Mouse (Mus musculus) liver, embryonic 14.5 days (tissue): ENCODE results near the gene Kcnip3. TPM values are rescaled to one million over a fixed set of nuclear protein-coding genes. Genes with fewer than 3 reads are reported as not detected.

ENCODE experiments used
- ATAC-seq: fragments of 200-750 bp; cut with Nextera tagmentation; 2 replicates; pipeline ENCODE4 v1.8.0; 2017; ENCODE audit warnings: moderate number of reproducible peaks, mild to moderate bottlenecking, moderate library complexity; ENCODE audit not compliant: insufficient read depth
- DNase-seq, 3 experiments: peaks; one replicate each; pipeline ENCODE4 v3.0.0-alpha.2; 2012 to 2013; ENCODE audit warnings: low read depth in 3 of 3, low spot score in 3 of 3
- H3K27ac ChIP-seq: fragments of 300-500 bp; sonication (generic); 2 replicates; pipeline ENCODE4 v1.5.1; 2014; ENCODE audit warnings: moderate library complexity, mild to moderate bottlenecking, control low read depth, inconsistent platforms
- H3K27me3 ChIP-seq: fragments of 300-500 bp; sonication (generic); 2 replicates; pipeline ENCODE4 v1.6.1; 2014; ENCODE audit warnings: mild to moderate bottlenecking, low read length, moderate library complexity; ENCODE audit not compliant: control insufficient read depth, insufficient read depth
- H3K36me3 ChIP-seq: fragments of 300-500 bp; sonication (generic); replicated peaks from 2 replicates; pipeline ENCODE4 v1.6.1; 2014; ENCODE audit warnings: low read depth; ENCODE audit not compliant: control insufficient read depth, insufficient read depth
- H3K4me1 ChIP-seq, 2 experiments: fragments of 200-500 bp in 1 of 2; fragments of 300-500 bp in 1 of 2; sonication (generic) in 1 of 2; replicated peaks; 2 replicates each; pipeline ENCODE4 v1.6.1; 2012 to 2014; ENCODE audit warnings: antibody characterized with exemption in 1 of 2, inconsistent platforms in 1 of 2, low read length in 1 of 2; ENCODE audit not compliant: control insufficient read depth in 2 of 2, insufficient read depth in 2 of 2
- H3K4me2 ChIP-seq: fragments of 300-500 bp; sonication (generic); 2 replicates; pipeline ENCODE4 v1.6.1; 2014; ENCODE audit warnings: low read depth, mild to moderate bottlenecking, control low read depth, moderate library complexity
- H3K4me3 ChIP-seq, 2 experiments: fragments of 200-500 bp in 1 of 2; fragments of 300-500 bp in 1 of 2; sonication (generic) in 1 of 2; 2 replicates each; pipeline ENCODE4 v1.5.1; 2012 to 2014; ENCODE audit warnings: low read depth in 2 of 2, low read length in 2 of 2, mild to moderate bottlenecking in 2 of 2, control low read depth in 1 of 2, inconsistent platforms in 1 of 2, moderate library complexity in 1 of 2; ENCODE audit not compliant: insufficient read depth in 1 of 2
- H3K9ac ChIP-seq: fragments of 300-500 bp; sonication (generic); replicated peaks from 2 replicates; pipeline ENCODE4 v1.6.1; 2014; ENCODE audit warnings: mild to moderate bottlenecking, control low read depth, moderate library complexity
- H3K9me3 ChIP-seq: fragments of 300-500 bp; sonication (generic); 2 replicates; pipeline ENCODE4 v1.6.1; 2016; ENCODE audit warnings: low read length, mixed read lengths; ENCODE audit not compliant: control insufficient read depth
- CTCF ChIP-seq: IDR thresholded peaks from 2 replicates; pipeline ENCODE4 v1.5.1; 2016; ENCODE audit warnings: antibody characterized with exemption, low read depth, control low read depth
- EP300 ChIP-seq: IDR thresholded peaks from 2 replicates; pipeline ENCODE4 v1.6.1; 2016; ENCODE audit warnings: antibody characterized with exemption, low read depth
- WGBS: fragments of 180-500 bp; shearing (Covaris S2); extraction: QIAGEN DNeasy Blood & Tissue Kit; methylation state at CpG from one replicate; pipeline ENCODE4 v1.1.7; 2014; ENCODE audit not compliant: insufficient replicate concordance; 5-methylcytosine and 5-hydroxymethylcytosine counted together
- polyA plus RNA-seq, 2 experiments: library from polyadenylated mRNA; depleted of rRNA in 1 of 2; stranded (reverse) in 1 of 2; unstranded in 1 of 2; fragments of >200 nt; fragmentation: Nextera tagmentation in 1 of 2; extraction: Ambion mirVana in 1 of 2; gene quantifications; 2 replicates each; pipeline versions ENCODE4 v1.2.1 to v1.2.3; 2012 to 2014

Kcnip3 gene
- polyA plus RNA-seq, 2 experiments: 0.36 to 0.42 TPM

GRCm38 (mm10) chr2:127507967-127508660, 13.8 kb downstream of the Kcnip3 start:
- Histone ChIP-seq H3K4me1 (peaks cover 0 to 4% of the 10 kb centered on the region in 2 experiments; a peak in 1 of 4 replicates), H3K4me2 (no peak overlapping the region), H3K9ac (no peak overlapping the region), H3K9me3 (no peaks in the 10 kb centered on the region), H3K27me3 (no peaks in the 10 kb centered on the region), H3K4me3 (no peak overlapping the region), H3K36me3 (no peaks in the 10 kb centered on the region), H3K27ac (no peak overlapping the region)
- TF ChIP-seq EP300 (no peak), CTCF (no peak)
- DNase-seq (no peak), ATAC-seq (no peak)
- 54% methylated on average over 7 of the region's 7 CpGs for WGBS

GRCm38 (mm10) chr2:127507077-127507774, 14.7 kb downstream of the Kcnip3 start:
- 20% methylated on average over 7 of the region's 7 CpGs for WGBS
- H3K27ac ChIP-seq: no peak overlapping the region
- ATAC-seq: no peak
- H3K36me3 ChIP-seq: no peaks in the 10 kb centered on the region
- no peak overlapping the region for H3K4me2 ChIP-seq
- H3K9me3 ChIP-seq: no peaks in the 10 kb centered on the region
- peaks cover 0 to 4% of the 10 kb centered on the region in 2 experiments; a peak in 1 of 4 replicates for H3K4me1 ChIP-seq
- H3K27me3 ChIP-seq: no peaks in the 10 kb centered on the region
- no peak overlapping the region for H3K4me3 ChIP-seq
- peak in 2 of 3 experiments; percentile 36 to 41 for DNase-seq
- no peak overlapping the region for H3K9ac ChIP-seq
- TF ChIP-seq CTCF: peak; percentile 96
- TF ChIP-seq EP300: no peak

GRCm38 (mm10) chr2:127506131-127506632, 15.7 kb downstream of the Kcnip3 start:
- H3K4me3 ChIP-seq: no peak overlapping the region
- H3K27me3 ChIP-seq: no peaks in the 10 kb centered on the region
- no peak overlapping the region for H3K4me2 ChIP-seq
- ATAC-seq (no peak), DNase-seq (no peak)
- peaks cover 0 to 4% of the 10 kb centered on the region in 2 experiments; a peak in 1 of 4 replicates for H3K4me1 ChIP-seq
- no peaks in the 10 kb centered on the region for H3K9me3 ChIP-seq
- H3K36me3 ChIP-seq: no peaks in the 10 kb centered on the region
- TF ChIP-seq CTCF (no peak), EP300 (no peak)
- no peak overlapping the region for H3K27ac ChIP-seq
- H3K9ac ChIP-seq: no peak overlapping the region
- 41% methylated on average over 6 of the region's 6 CpGs for WGBS

DNA sequence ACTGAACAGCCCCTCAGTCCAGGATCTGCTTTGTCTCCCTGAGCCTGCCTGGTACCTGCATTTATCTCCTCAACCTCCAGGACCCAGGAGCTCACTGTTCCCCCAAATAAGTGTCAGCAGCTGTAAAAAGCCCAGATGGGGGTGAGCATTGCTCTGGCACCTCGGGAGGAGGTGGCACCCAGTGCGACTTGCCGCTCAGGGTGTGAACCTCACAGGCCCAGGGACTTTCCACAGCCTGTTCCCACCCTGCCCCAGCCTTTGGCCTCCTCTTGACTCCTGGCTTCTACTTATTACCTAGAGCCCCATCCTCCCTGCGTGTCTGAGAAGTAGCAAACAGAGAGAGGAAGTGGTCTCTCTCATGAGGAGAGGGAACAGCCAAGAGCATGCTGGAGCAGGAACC, 16.7 kb downstream of the Kcnip3 start:
- TF ChIP-seq CTCF: no peak
- TF ChIP-seq EP300: no peak
- no peaks in the 10 kb centered on the region for H3K9me3 ChIP-seq
- WGBS: 34% methylated on average over 4 of the region's 4 CpGs
- no peak for ATAC-seq
- no peaks in the 10 kb centered on the region for H3K36me3 ChIP-seq
- H3K27me3 ChIP-seq: no peaks in the 10 kb centered on the region
- H3K9ac ChIP-seq: no peak overlapping the region
- H3K4me3 ChIP-seq: no peak overlapping the region
- no peak overlapping the region for H3K27ac ChIP-seq
- H3K4me2 ChIP-seq: no peak overlapping the region
- no peak for DNase-seq
- H3K4me1 ChIP-seq: peaks cover 0 to 4% of the 10 kb centered on the region in 2 experiments; a peak in 1 of 4 replicates
